Mouse (Mus musculus): ENCODE measurements around the gene Ank3. TPM values are rescaled to one million over a fixed set of nuclear protein-coding genes. Genes with fewer than 3 reads are reported as not detected.

Gene Ank3
- polyA plus RNA-seq, 1 experiment = 1.2 TPM

GRCm38 (mm10) chr10:69511234-69511633 is 112.7 kb downstream of the Ank3 start:
- H3K4me3 ChIP-seq (ENCODE audit: extremely low read depth, insufficient read depth, insufficient read length) = no peak overlapping the region
- no peaks in the 10 kb centered on the region for H3K4me1 ChIP-seq (ENCODE audit: control insufficient read depth, insufficient read depth, insufficient read length)
- H3K27ac ChIP-seq (ENCODE audit: insufficient read depth, low read length) = no peak overlapping the region
- TF ChIP-seq CTCF (IDR thresholded peaks at IDR 0.05; ENCODE audit: extremely low read depth, insufficient read depth, insufficient read length, insufficient replicate concordance) (no peak), POLR2A (IDR thresholded peaks at IDR 0.05; ENCODE audit: low read depth, low read length) (no peak)
- no peak for DNase-seq (ENCODE audit: low read depth in 1 of 2, low spot score in 2 of 2)
- no peaks in the 10 kb centered on the region for H3K36me3 ChIP-seq (ENCODE audit: control insufficient read depth, insufficient read depth, low read length)
- H3K27me3 ChIP-seq (ENCODE audit: control insufficient read depth, insufficient read depth, low read length) = no peaks in the 10 kb centered on the region
- 72% methylated on average over 1 of the region's 1 CpGs for WGBS

DNA sequence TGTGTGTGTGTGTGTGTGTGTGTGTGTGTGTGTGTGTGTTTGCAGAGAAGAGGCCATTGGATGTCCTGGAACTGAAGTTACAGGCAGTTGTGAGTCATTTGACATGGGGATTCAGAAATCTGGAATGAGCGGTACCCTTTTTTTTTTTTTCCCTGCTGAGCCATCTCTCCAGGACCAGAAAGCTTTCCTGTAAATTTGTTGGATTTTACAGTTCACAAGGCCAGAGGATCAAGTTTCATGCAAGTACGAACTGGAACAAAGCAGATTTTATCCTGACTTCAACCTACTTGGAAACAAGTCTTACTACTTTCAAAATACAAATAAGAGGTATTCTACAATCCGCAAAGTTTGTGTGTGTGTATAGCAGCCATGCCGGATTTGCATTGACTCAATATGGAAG is 123.4 kb downstream of the Ank3 start:
- H3K36me3 ChIP-seq (ENCODE audit: control insufficient read depth, insufficient read depth, low read length) = no peaks in the 10 kb centered on the region
- H3K27ac ChIP-seq (ENCODE audit: insufficient read depth, low read length) = no peak overlapping the region
- no peaks in the 10 kb centered on the region for H3K4me1 ChIP-seq (ENCODE audit: control insufficient read depth, insufficient read depth, insufficient read length)
- TF ChIP-seq POLR2A (IDR thresholded peaks at IDR 0.05; ENCODE audit: low read depth, low read length) = no peak
- no peak for TF ChIP-seq CTCF (IDR thresholded peaks at IDR 0.05; ENCODE audit: extremely low read depth, insufficient read depth, insufficient read length, insufficient replicate concordance)
- WGBS = 91% methylated on average over 4 of the region's 4 CpGs
- no peak for DNase-seq (ENCODE audit: low read depth in 1 of 2, low spot score in 2 of 2)
- no peaks in the 10 kb centered on the region for H3K27me3 ChIP-seq (ENCODE audit: control insufficient read depth, insufficient read depth, low read length)
- no peak overlapping the region for H3K4me3 ChIP-seq (ENCODE audit: extremely low read depth, insufficient read depth, insufficient read length)

- no peak overlapping the region for H3K27ac ChIP-seq (ENCODE audit: insufficient read depth, low read length)
- no peaks in the 10 kb centered on the region for H3K4me1 ChIP-seq (ENCODE audit: control insufficient read depth, insufficient read depth, insufficient read length)
- H3K36me3 ChIP-seq (ENCODE audit: control insufficient read depth, insufficient read depth, low read length) = no peaks in the 10 kb centered on the region
- no peaks in the 10 kb centered on the region for H3K27me3 ChIP-seq (ENCODE audit: control insufficient read depth, insufficient read depth, low read length)
- no peak for DNase-seq (ENCODE audit: low read depth in 1 of 2, low spot score in 2 of 2)
- WGBS = 76% methylated on average over 3 of the region's 3 CpGs
- H3K4me3 ChIP-seq (ENCODE audit: extremely low read depth, insufficient read depth, insufficient read length) = no peak overlapping the region
- TF ChIP-seq POLR2A (IDR thresholded peaks at IDR 0.05; ENCODE audit: low read depth, low read length) = no peak
- TF ChIP-seq CTCF (IDR thresholded peaks at IDR 0.05; ENCODE audit: extremely low read depth, insufficient read depth, insufficient read length, insufficient replicate concordance) = 0 out of 2 replicates have a peak, but pooled peaks have one; percentile 10
Observed at GRCm38 (mm10) chr10:69523202-69523601, 124.6 kb downstream of the Ank3 start.

GRCm38 (mm10) chr10:69527318-69527717 is 128.7 kb downstream of the Ank3 start:
- H3K4me3 ChIP-seq (ENCODE audit: extremely low read depth, insufficient read depth, insufficient read length) = no peak overlapping the region
- 88% methylated on average over 10 of the region's 10 CpGs for WGBS
- H3K36me3 ChIP-seq (ENCODE audit: control insufficient read depth, insufficient read depth, low read length) = no peaks in the 10 kb centered on the region
- no peak overlapping the region for H3K27ac ChIP-seq (ENCODE audit: insufficient read depth, low read length)
- H3K4me1 ChIP-seq (ENCODE audit: control insufficient read depth, insufficient read depth, insufficient read length) = no peaks in the 10 kb centered on the region
- DNase-seq (ENCODE audit: low read depth in 1 of 2, low spot score in 2 of 2) = no peak
- H3K27me3 ChIP-seq (ENCODE audit: control insufficient read depth, insufficient read depth, low read length) = no peaks in the 10 kb centered on the region
- no peak for TF ChIP-seq CTCF (IDR thresholded peaks at IDR 0.05; ENCODE audit: extremely low read depth, insufficient read depth, insufficient read length, insufficient replicate concordance)
- no peak for TF ChIP-seq POLR2A (IDR thresholded peaks at IDR 0.05; ENCODE audit: low read depth, low read length)

GRCm38 (mm10) chr10:69528746-69529145 is 130.2 kb downstream of the Ank3 start:
- TF ChIP-seq CTCF (IDR thresholded peaks at IDR 0.05; ENCODE audit: extremely low read depth, insufficient read depth, insufficient read length, insufficient replicate concordance) (no peak), POLR2A (IDR thresholded peaks at IDR 0.05; ENCODE audit: low read depth, low read length) (no peak)
- H3K27ac ChIP-seq (ENCODE audit: insufficient read depth, low read length) = no peak overlapping the region
- H3K4me3 ChIP-seq (ENCODE audit: extremely low read depth, insufficient read depth, insufficient read length) = no peak overlapping the region
- no peak for DNase-seq (ENCODE audit: low read depth in 1 of 2, low spot score in 2 of 2)
- no peaks in the 10 kb centered on the region for H3K36me3 ChIP-seq (ENCODE audit: control insufficient read depth, insufficient read depth, low read length)
- H3K27me3 ChIP-seq (ENCODE audit: control insufficient read depth, insufficient read depth, low read length) = no peaks in the 10 kb centered on the region
- WGBS = 88% methylated on average over 4 of the region's 4 CpGs
- H3K4me1 ChIP-seq (ENCODE audit: control insufficient read depth, insufficient read depth, insufficient read length) = no peaks in the 10 kb centered on the region

- TF ChIP-seq POLR2A (IDR thresholded peaks at IDR 0.05; ENCODE audit: low read depth, low read length) = no peak
- TF ChIP-seq CTCF (IDR thresholded peaks at IDR 0.05; ENCODE audit: extremely low read depth, insufficient read depth, insufficient read length, insufficient replicate concordance) = no peak
- Histone ChIP-seq H3K4me3 (ENCODE audit: extremely low read depth, insufficient read depth, insufficient read length) (no peak overlapping the region), H3K27ac (ENCODE audit: insufficient read depth, low read length) (no peak overlapping the region), H3K4me1 (ENCODE audit: control insufficient read depth, insufficient read depth, insufficient read length) (no peaks in the 10 kb centered on the region), H3K36me3 (ENCODE audit: control insufficient read depth, insufficient read depth, low read length) (no peaks in the 10 kb centered on the region), H3K27me3 (ENCODE audit: control insufficient read depth, insufficient read depth, low read length) (no peaks in the 10 kb centered on the region)
- no peak for DNase-seq (ENCODE audit: low read depth in 1 of 2, low spot score in 2 of 2)
- WGBS = 86% methylated on average over 6 of the region's 6 CpGs
Observed at GRCm38 (mm10) chr10:69530326-69530725, 131.8 kb downstream of the Ank3 start.

DNA sequence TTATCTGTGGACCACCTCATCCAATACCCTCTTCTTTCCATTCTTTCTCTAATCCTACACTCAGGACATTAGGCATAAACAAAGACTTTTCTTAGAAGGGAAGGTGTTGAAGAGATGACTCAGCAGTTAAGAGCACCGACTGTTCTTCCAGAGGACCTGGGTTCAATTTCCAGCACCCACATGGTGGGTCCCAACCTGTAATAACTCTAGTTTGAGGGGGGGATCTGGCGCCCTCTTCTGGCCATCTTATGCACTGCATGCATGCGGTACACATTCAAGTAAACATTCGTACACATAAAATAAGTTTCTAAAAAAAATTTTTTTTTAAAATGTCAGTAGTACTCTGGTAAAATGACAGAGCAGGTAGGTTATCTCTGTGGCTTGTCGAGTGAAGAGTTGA is 133.0 kb downstream of the Ank3 start:
- H3K27me3 ChIP-seq (ENCODE audit: control insufficient read depth, insufficient read depth, low read length) = no peaks in the 10 kb centered on the region
- no peaks in the 10 kb centered on the region for H3K4me1 ChIP-seq (ENCODE audit: control insufficient read depth, insufficient read depth, insufficient read length)
- WGBS = 79% methylated on average over 5 of the region's 5 CpGs
- no peaks in the 10 kb centered on the region for H3K36me3 ChIP-seq (ENCODE audit: control insufficient read depth, insufficient read depth, low read length)
- DNase-seq (ENCODE audit: low read depth in 1 of 2, low spot score in 2 of 2) = no peak
- H3K27ac ChIP-seq (ENCODE audit: insufficient read depth, low read length) = no peak overlapping the region
- TF ChIP-seq POLR2A (IDR thresholded peaks at IDR 0.05; ENCODE audit: low read depth, low read length) (no peak), CTCF (IDR thresholded peaks at IDR 0.05; ENCODE audit: extremely low read depth, insufficient read depth, insufficient read length, insufficient replicate concordance) (no peak)
- H3K4me3 ChIP-seq (ENCODE audit: extremely low read depth, insufficient read depth, insufficient read length) = no peak overlapping the region

Data from spleen, adult 2 months (tissue).